Mouse (Mus musculus) B cell, adult 2 months (primary cell): ENCODE measurements at regions not wholly inside any gene's neighbourhood (a gene's known extent, or its start where the extent isn't known, plus 50 kb on each side); places are given as distances from the start of the nearest gene placed in this dataset.

Experiments used
- DNase-seq, 2 experiments: peaks; one replicate each; pipeline ENCODE4 v3.0.0; 2022

GRCm38 (mm10) chr11:56285575-56286260 lies 244.9 kb upstream of the Nmur2 start:
- DNase-seq: no peak

GRCm38 (mm10) chr11:56281201-56281600 lies 240.4 kb upstream of the Nmur2 start:
- no peak for DNase-seq

GRCm38 (mm10) chr11:56280216-56280615 lies 239.4 kb upstream of the Nmur2 start:
- DNase-seq: no peak

GRCm38 (mm10) chr11:56269915-56270493 lies 229.2 kb upstream of the Nmur2 start:
- DNase-seq: no peak

- DNase-seq: no peak
Observed at GRCm38 (mm10) chr11:56262726-56263125, 221.9 kb upstream of the Nmur2 start.

- DNase-seq: no peak
Observed at GRCm38 (mm10) chr11:56256356-56256755, 215.5 kb upstream of the Nmur2 start.

GRCm38 (mm10) chr11:56254437-56254836 lies 213.6 kb upstream of the Nmur2 start:
- DNase-seq: no peak

GRCm38 (mm10) chr11:56247333-56247823 lies 206.6 kb upstream of the Nmur2 start:
- DNase-seq: no peak

GRCm38 (mm10) chr11:56246549-56247332 lies 205.9 kb upstream of the Nmur2 start:
- DNase-seq: no peak

GRCm38 (mm10) chr11:56244951-56245350 lies 204.1 kb upstream of the Nmur2 start:
- no peak for DNase-seq

GRCm38 (mm10) chr11:56243447-56243846 lies 202.6 kb upstream of the Nmur2 start:
- no peak for DNase-seq

- no peak for DNase-seq
Observed at GRCm38 (mm10) chr11:56238745-56239144, 197.9 kb upstream of the Nmur2 start.

- DNase-seq: no peak
Observed at GRCm38 (mm10) chr11:56224999-56225398, 184.2 kb upstream of the Nmur2 start.

GRCm38 (mm10) chr11:56215706-56216105 lies 174.9 kb upstream of the Nmur2 start:
- DNase-seq: no peak

GRCm38 (mm10) chr11:56201844-56202243 lies 161.0 kb upstream of the Nmur2 start:
- no peak for DNase-seq

GRCm38 (mm10) chr11:56195316-56195715 lies 154.5 kb upstream of the Nmur2 start:
- DNase-seq: no peak

- DNase-seq: no peak
Observed at GRCm38 (mm10) chr11:56193426-56193825, 152.6 kb upstream of the Nmur2 start.

GRCm38 (mm10) chr11:56173895-56174294 lies 133.1 kb upstream of the Nmur2 start:
- no peak for DNase-seq

GRCm38 (mm10) chr11:56173246-56173645 lies 132.4 kb upstream of the Nmur2 start:
- DNase-seq: no peak

- no peak for DNase-seq
Observed at GRCm38 (mm10) chr11:56169576-56169975, 128.8 kb upstream of the Nmur2 start.

GRCm38 (mm10) chr11:56166849-56167248 lies 126.0 kb upstream of the Nmur2 start:
- no peak for DNase-seq

GRCm38 (mm10) chr11:56165759-56166158 lies 124.9 kb upstream of the Nmur2 start:
- DNase-seq: no peak

- DNase-seq: no peak
Observed at GRCm38 (mm10) chr11:56160286-56160685, 119.5 kb upstream of the Nmur2 start.
